Mouse (Mus musculus) heart, adult 2 months (tissue): ENCODE measurements around the gene Msl1. TPM values are rescaled to one million over a fixed set of nuclear protein-coding genes. Genes with fewer than 3 reads are reported as not detected.

Source experiments
- DNase-seq, 2 experiments: peaks; one replicate each; pipeline ENCODE4 v3.0.0; 2021
- H3K27ac ChIP-seq: fragments of 200-600 bp; 2 replicates; pipeline ENCODE4 v1.8.1; 2022
- H3K27me3 ChIP-seq: fragments of 200-500 bp; 2 replicates; pipeline ENCODE4 v1.6.1; 2012; ENCODE audit warnings: mild to moderate bottlenecking, low read length, inconsistent platforms, mixed read lengths; ENCODE audit not compliant: control insufficient read depth, insufficient read depth
- H3K36me3 ChIP-seq: fragments of 200-500 bp; 2 replicates; pipeline ENCODE4 v1.6.1; 2012; ENCODE audit warnings: low read length, inconsistent platforms; ENCODE audit not compliant: control insufficient read depth, insufficient read depth
- H3K4me1 ChIP-seq: fragments of 200-500 bp; 2 replicates; pipeline ENCODE4 v1.6.1; 2011; ENCODE audit warnings: low read length; ENCODE audit not compliant: control insufficient read depth, insufficient read depth
- H3K4me3 ChIP-seq: fragments of 200-600 bp; 2 replicates; pipeline ENCODE4 v1.8.1; 2022
- H3K79me2 ChIP-seq: fragments of 200-500 bp; replicated peaks from 2 replicates; pipeline ENCODE4 v1.6.1; 2012; ENCODE audit warnings: mild to moderate bottlenecking, inconsistent platforms, low read length, moderate library complexity, mixed read lengths; ENCODE audit not compliant: control insufficient read depth, insufficient read depth
- H3K9ac ChIP-seq: fragments of 200-500 bp; 2 replicates; pipeline ENCODE4 v1.6.1; 2012; ENCODE audit warnings: low read depth, mild to moderate bottlenecking, control low read depth, inconsistent platforms, low read length, mixed read lengths
- CTCF ChIP-seq: fragments of 200-600 bp; IDR thresholded peaks from 2 replicates; pipeline ENCODE4 v1.8.1; 2022; ENCODE audit warnings: antibody characterized with exemption, mild to moderate bottlenecking, moderate library complexity
- EP300 ChIP-seq: fragments of 200-500 bp; IDR thresholded peaks from 2 replicates; pipeline ENCODE4 v1.6.1; 2011; ENCODE audit warnings: low read depth, low read length, control low read depth; ENCODE audit not compliant: insufficient read depth
- POLR2A ChIP-seq: fragments of 200-500 bp; IDR thresholded peaks from 2 replicates; pipeline ENCODE4 v1.6.1; 2011; ENCODE audit warnings: mild to moderate bottlenecking, low read depth, low read length, control low read depth; ENCODE audit not compliant: insufficient read depth
- WGBS: fragments of 180-500 bp; shearing (Covaris S2); methylation state at CpG from one replicate; pipeline ENCODE4 v1.1.7; 2018; 5-methylcytosine and 5-hydroxymethylcytosine counted together
- intact Hi-C: fragments of 180-260 bp; cut with DNase I; formaldehyde crosslinking; loops from one replicate; pipeline ENCODE4 v1.15.1; 2025
- polyA plus RNA-seq: library from polyadenylated mRNA; depleted of rRNA; stranded (reverse); fragments of >200 nt; gene quantifications from 2 replicates; pipeline ENCODE4 v1.2.3, GENCODE M21; 2012
- total RNA-seq, 2 experiments: library from RNA; stranded (reverse); gene quantifications; 2 replicates each; pipeline ENCODE4 v1.2.3; 2021

The Msl1 gene
- total and polyA plus RNA-seq, 3 experiments = 21.9 to 75.3 (median 68.9) TPM

GRCm38 (mm10) chr11:98788550-98789218 is 6.6 kb upstream of the Msl1 start:
- H3K36me3 ChIP-seq = peaks cover 9% of the 10 kb centered on the region
- intact Hi-C loops = loop anchor here (1.0 kb wide), 1 partner anchor 71 kb away; no protein-coding TSS in a partner anchor
- peak overlapping the region; percentile 61; the same call in 1 of the 2 replicates for H3K4me3 ChIP-seq
- peaks cover 31% of the 10 kb centered on the region for H3K4me1 ChIP-seq
- H3K9ac ChIP-seq = peak overlapping the region; percentile 63
- H3K27ac ChIP-seq = peak overlapping the region; percentile 99
- 6% methylated on average over 18 of the region's 18 CpGs for WGBS
- no peaks in the 10 kb centered on the region for H3K27me3 ChIP-seq
- DNase-seq = peak; percentile 91 to 94
- peak; percentile 100 for TF ChIP-seq EP300
- TF ChIP-seq POLR2A = peak; percentile 89
- TF ChIP-seq CTCF = peak; percentile 84
- no peaks in the 10 kb centered on the region for H3K79me2 ChIP-seq

- H3K79me2 ChIP-seq = no peaks in the 10 kb centered on the region
- peak overlapping the region; percentile 61 for H3K4me3 ChIP-seq
- peaks cover 26% of the 10 kb centered on the region for H3K4me1 ChIP-seq
- under 1% methylated on average over 25 of the region's 25 CpGs for WGBS
- DNase-seq = no peak
- intact Hi-C loops = no loop called here
- peak overlapping the region; percentile 65 for H3K9ac ChIP-seq
- no peak for TF ChIP-seq EP300
- TF ChIP-seq CTCF = no peak
- no peak for TF ChIP-seq POLR2A
- peak overlapping the region; percentile 99 for H3K27ac ChIP-seq
- H3K27me3 ChIP-seq = no peaks in the 10 kb centered on the region
- peaks cover 5% of the 10 kb centered on the region; the same call in 1 of the 2 replicates for H3K36me3 ChIP-seq
Measured at GRCm38 (mm10) chr11:98789219-98789807, 6.0 kb upstream of the Msl1 start.

- 36% methylated on average over 5 of the region's 5 CpGs for WGBS
- Histone ChIP-seq H3K36me3 (peaks cover 3% of the 10 kb centered on the region; the same call in 1 of the 2 replicates), H3K4me1 (peaks cover 22% of the 10 kb centered on the region), H3K79me2 (no peaks in the 10 kb centered on the region), H3K9ac (no peak overlapping the region), H3K27ac (peak overlapping the region; percentile 99), H3K27me3 (no peaks in the 10 kb centered on the region), H3K4me3 (peak overlapping the region; percentile 61; the same call in 1 of the 2 replicates)
- TF ChIP-seq CTCF (no peak), EP300 (no peak), POLR2A (no peak)
- no peak for DNase-seq
- intact Hi-C loops = no loop called here
Measured at GRCm38 (mm10) chr11:98789824-98790223, 5.5 kb upstream of the Msl1 start.

GRCm38 (mm10) chr11:98790631-98791205 is 4.6 kb upstream of the Msl1 start:
- intact Hi-C loops = no loop called here
- H3K4me1 ChIP-seq = peaks cover 17% of the 10 kb centered on the region
- H3K36me3 ChIP-seq = peaks cover 2% of the 10 kb centered on the region; the same call in 1 of the 2 replicates
- H3K9ac ChIP-seq = no peak overlapping the region
- no peaks in the 10 kb centered on the region for H3K79me2 ChIP-seq
- H3K27ac ChIP-seq = no peak overlapping the region
- DNase-seq = no peak
- 87% methylated on average over 5 of the region's 5 CpGs for WGBS
- no peak for TF ChIP-seq EP300
- TF ChIP-seq POLR2A = no peak
- TF ChIP-seq CTCF = no peak
- no peaks in the 10 kb centered on the region for H3K27me3 ChIP-seq
- H3K4me3 ChIP-seq = no peak overlapping the region

GRCm38 (mm10) chr11:98791448-98791847 is 3.9 kb upstream of the Msl1 start:
- Histone ChIP-seq H3K4me3 (no peak overlapping the region), H3K9ac (no peak overlapping the region), H3K36me3 (peaks cover 2% of the 10 kb centered on the region; the same call in 1 of the 2 replicates), H3K79me2 (peaks cover 4% of the 10 kb centered on the region; the same call in 1 of the 2 replicates), H3K27ac (no peak overlapping the region), H3K27me3 (no peaks in the 10 kb centered on the region), H3K4me1 (peaks cover 15% of the 10 kb centered on the region)
- WGBS = 78% methylated on average over 1 of the region's 1 CpGs
- DNase-seq = no peak
- no peak for TF ChIP-seq CTCF
- TF ChIP-seq POLR2A = no peak
- TF ChIP-seq EP300 = no peak
- intact Hi-C loops = no loop called here

- H3K36me3 ChIP-seq = peaks cover 2% of the 10 kb centered on the region; the same call in 1 of the 2 replicates
- WGBS = 28% methylated on average over 4 of the region's 4 CpGs
- H3K9ac ChIP-seq = no peak overlapping the region
- peaks cover 14% of the 10 kb centered on the region for H3K4me1 ChIP-seq
- intact Hi-C loops = no loop called here
- TF ChIP-seq EP300 (no peak), POLR2A (no peak), CTCF (no peak)
- no peak overlapping the region for H3K4me3 ChIP-seq
- no peak for DNase-seq
- H3K79me2 ChIP-seq = peaks cover 6% of the 10 kb centered on the region; the same call in 1 of the 2 replicates
- H3K27ac ChIP-seq = no peak overlapping the region
- no peaks in the 10 kb centered on the region for H3K27me3 ChIP-seq
Measured at GRCm38 (mm10) chr11:98792081-98792480, 3.2 kb upstream of the Msl1 start.
